Mouse (Mus musculus) midbrain, embryonic 10.5 days (tissue): ENCODE measurements around the gene Cnih2. TPM values are rescaled to one million over a fixed set of nuclear protein-coding genes. Genes with fewer than 3 reads are reported as not detected.
A peak's percentile ranks its signal among the peaks of the same experiment; 100 is the strongest.

Experiments used
- DNase-seq: peaks from one replicate; pipeline ENCODE4 v3.0.0-alpha.2; 2017; ENCODE audit warnings: low spot score
- H3K27ac ChIP-seq: fragments of 300-500 bp; sonication (generic); replicated peaks from 2 replicates; pipeline ENCODE4 v1.5.1; 2016; ENCODE audit warnings: mild to moderate bottlenecking
- H3K27me3 ChIP-seq: fragments of 300-500 bp; sonication (generic); 2 replicates; pipeline ENCODE4 v1.6.1; 2016; ENCODE audit warnings: low read depth, mild to moderate bottlenecking; ENCODE audit not compliant: poor library complexity, severe bottlenecking
- H3K36me3 ChIP-seq: fragments of 300-500 bp; sonication (generic); 2 replicates; pipeline ENCODE4 v1.6.1; 2016; ENCODE audit warnings: mild to moderate bottlenecking, moderate library complexity
- H3K4me1 ChIP-seq: fragments of 300-500 bp; sonication (generic); 2 replicates; pipeline ENCODE4 v1.6.1; 2016
- H3K4me3 ChIP-seq: fragments of 300-500 bp; sonication (generic); 2 replicates; pipeline ENCODE4 v1.5.1; 2016; ENCODE audit warnings: mild to moderate bottlenecking, moderate library complexity
- H3K9me3 ChIP-seq: fragments of 300-500 bp; sonication (generic); replicated peaks from 2 replicates; pipeline ENCODE4 v1.6.1; 2016; ENCODE audit warnings: mild to moderate bottlenecking
- WGBS: fragments of 180-500 bp; shearing (Covaris S2); methylation state at CpG from one replicate; pipeline ENCODE4 v1.1.7; 2016; 5-methylcytosine and 5-hydroxymethylcytosine counted together
- polyA plus RNA-seq: library from polyadenylated mRNA; unstranded; fragments of >200 nt; fragmentation: Nextera tagmentation; extraction: Ambion mirVana; gene quantifications from 2 replicates; pipeline ENCODE4 v1.2.1, GENCODE M21; 2016

Cnih2 gene
- polyA plus RNA-seq: 42.2 and 72.4 TPM in 2 replicates

DNA sequence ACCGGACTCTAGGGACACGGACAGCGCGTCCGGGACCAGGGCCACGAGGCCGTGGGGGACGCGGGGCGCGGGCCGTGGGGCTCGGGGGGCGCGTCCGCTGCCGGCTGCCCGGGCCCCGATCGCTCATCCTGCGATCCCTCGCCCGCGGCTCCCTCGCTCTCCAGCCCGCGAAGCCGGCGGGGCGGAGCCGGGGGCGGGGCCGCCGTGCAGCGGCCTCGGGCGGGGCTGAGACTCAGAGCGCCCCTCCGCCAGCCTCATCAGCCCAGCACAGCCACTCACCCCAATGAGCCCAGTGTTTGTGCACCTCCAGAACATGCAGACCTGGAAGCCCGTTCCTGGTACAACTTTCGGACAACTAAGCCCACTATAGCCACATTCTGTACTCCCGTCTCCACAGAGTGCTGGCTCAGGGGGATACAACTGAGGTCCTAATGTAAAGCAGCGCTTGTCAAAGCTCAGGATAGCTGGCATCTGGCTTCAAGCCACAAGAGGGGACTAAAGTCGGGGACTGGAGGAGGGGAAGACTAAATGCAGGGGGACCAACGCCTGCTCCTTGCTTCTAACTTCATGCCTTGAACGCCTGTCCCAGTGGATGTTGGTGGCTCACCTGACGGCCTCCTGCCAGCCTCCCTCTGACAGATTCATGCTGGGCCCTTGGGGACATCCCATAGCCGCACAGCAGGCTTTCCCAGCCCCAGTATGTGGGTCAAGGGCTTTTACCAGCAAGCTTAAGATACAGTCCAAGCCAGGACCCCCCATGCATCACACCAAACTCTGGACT, at the start of gene Cnih2:
Gene Cnih2 (minus strand): TSS at position 159 of the 781 bp plus-strand sequence.
- peaks cover 62% of the 10 kb centered on the region for H3K4me1 ChIP-seq
- H3K27ac ChIP-seq: peak within 1 kb of the TSS; percentile 92
- 2% methylated on average over 48 of the region's 48 CpGs for WGBS
- H3K27me3 ChIP-seq: peaks cover 13% of the 10 kb centered on the region
- H3K36me3 ChIP-seq: peaks cover 48% of the 10 kb centered on the region
- H3K4me3 ChIP-seq: peak within 1 kb of the TSS; percentile 80
- DNase-seq: peak; percentile 71
- no peaks in the 10 kb centered on the region for H3K9me3 ChIP-seq

DNA sequence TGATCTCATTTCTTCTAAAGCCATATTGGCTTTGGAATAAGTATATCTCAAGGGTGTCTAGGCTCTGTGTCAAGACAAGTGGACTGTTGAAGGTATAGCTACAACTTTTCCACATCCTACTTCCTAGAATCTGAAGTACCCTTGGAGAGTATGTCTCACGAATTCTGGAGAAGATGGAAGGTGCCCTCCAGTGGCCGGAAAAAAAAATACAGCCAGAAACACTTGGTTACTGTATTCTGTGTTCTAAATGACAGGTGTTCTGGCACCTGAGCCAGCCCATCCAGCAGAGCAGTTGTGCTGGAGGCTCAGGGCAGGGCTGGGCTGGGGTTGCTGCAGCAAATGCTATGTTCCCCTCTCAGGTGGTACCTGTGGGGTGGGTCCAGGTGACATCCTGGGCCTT, 41.3 kb upstream of the Cnih2 start:
- no peak overlapping the region for H3K4me3 ChIP-seq

DNA sequence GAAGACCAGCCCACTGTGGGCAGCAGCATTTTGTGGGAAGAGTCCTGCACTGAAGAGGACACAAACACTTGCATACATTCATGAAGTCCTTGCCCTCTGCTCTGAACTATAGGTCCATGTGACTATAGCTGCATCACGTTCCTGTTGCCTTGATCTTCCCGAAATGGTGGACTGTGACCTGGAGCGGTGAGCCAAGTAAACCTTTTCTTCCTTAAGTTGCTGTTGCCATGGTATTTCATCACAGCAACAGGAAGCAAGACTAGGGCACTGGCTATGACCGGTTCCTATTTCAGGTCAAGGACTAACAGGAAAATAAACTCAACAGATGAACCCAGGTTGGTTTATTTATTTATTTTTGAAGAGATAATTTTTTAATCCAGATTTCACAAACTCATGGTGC, 32.9 kb upstream of the Cnih2 start:
- Histone ChIP-seq H3K27ac (no peak overlapping the region), H3K9me3 (no peaks in the 10 kb centered on the region), H3K27me3 (no peaks in the 10 kb centered on the region; the same call in 1 of the 2 replicates), H3K4me1 (peaks cover 8% of the 10 kb centered on the region; the same call in 1 of the 2 replicates), H3K4me3 (no peak overlapping the region), H3K36me3 (peaks cover 22% of the 10 kb centered on the region)
- DNase-seq: no peak
- WGBS: 84% methylated on average over 4 of the region's 4 CpGs

More for the DNA sequence above, 41.3 kb upstream of the Cnih2 start:
- peaks cover 46% of the 10 kb centered on the region for H3K36me3 ChIP-seq
- no peak overlapping the region for H3K27ac ChIP-seq
- 3% methylated on average over 2 of the region's 2 CpGs for WGBS
- H3K27me3 ChIP-seq: no peaks in the 10 kb centered on the region
- DNase-seq: peak; percentile 46
- no peaks in the 10 kb centered on the region for H3K4me1 ChIP-seq
- no peaks in the 10 kb centered on the region for H3K9me3 ChIP-seq

GRCm38 (mm10) chr19:5129770-5130169, 31.4 kb upstream of the Cnih2 start:
- no peak overlapping the region for H3K4me3 ChIP-seq
- 46% methylated on average over 1 of the region's 1 CpGs for WGBS
- H3K9me3 ChIP-seq: no peaks in the 10 kb centered on the region
- H3K27ac ChIP-seq: no peak overlapping the region
- DNase-seq: no peak
- no peaks in the 10 kb centered on the region; the same call in 1 of the 2 replicates for H3K27me3 ChIP-seq
- H3K4me1 ChIP-seq: peaks cover 8% of the 10 kb centered on the region; the same call in 1 of the 2 replicates
- H3K36me3 ChIP-seq: peaks cover 16% of the 10 kb centered on the region

- DNase-seq: no peak
- Histone ChIP-seq H3K4me1 (no peaks in the 10 kb centered on the region), H3K27me3 (peaks cover 5% of the 10 kb centered on the region), H3K9me3 (no peaks in the 10 kb centered on the region), H3K27ac (no peak overlapping the region), H3K4me3 (no peak overlapping the region), H3K36me3 (no peaks in the 10 kb centered on the region)
- WGBS: 81% methylated on average over 7 of the region's 7 CpGs
Measured at GRCm38 (mm10) chr19:5124055-5124614, 25.8 kb upstream of the Cnih2 start.

DNA sequence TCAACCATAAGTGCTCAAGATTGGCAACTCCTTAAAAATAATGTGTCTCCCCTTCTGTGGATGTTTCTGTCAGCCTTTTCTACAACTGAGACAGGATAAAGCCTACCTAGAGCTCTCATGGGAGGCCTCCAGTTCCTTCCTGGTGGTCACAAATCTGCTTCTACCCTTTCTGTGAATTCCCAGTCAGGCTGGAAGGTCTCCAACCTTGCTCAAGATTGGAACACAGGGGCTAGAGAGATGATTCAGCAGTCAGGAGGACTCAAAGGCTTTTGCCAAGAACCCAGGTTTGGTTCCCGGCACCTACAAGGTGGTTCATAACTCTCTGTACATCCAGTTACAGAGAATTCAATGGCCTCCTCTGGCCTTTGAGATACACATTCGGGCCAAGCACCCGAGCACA, 24.9 kb upstream of the Cnih2 start:
- no peak overlapping the region for H3K27ac ChIP-seq
- peaks cover 12% of the 10 kb centered on the region for H3K27me3 ChIP-seq
- H3K9me3 ChIP-seq: no peaks in the 10 kb centered on the region
- H3K36me3 ChIP-seq: no peaks in the 10 kb centered on the region
- H3K4me3 ChIP-seq: no peak overlapping the region
- peaks cover 8% of the 10 kb centered on the region for H3K4me1 ChIP-seq
- DNase-seq: no peak
- 87% methylated on average over 3 of the region's 3 CpGs for WGBS

GRCm38 (mm10) chr19:5122492-5122891, 24.2 kb upstream of the Cnih2 start:
- no peak for DNase-seq
- H3K4me1 ChIP-seq: peaks cover 10% of the 10 kb centered on the region
- H3K27me3 ChIP-seq: peaks cover 12% of the 10 kb centered on the region
- 74% methylated on average over 10 of the region's 10 CpGs for WGBS
- no peak overlapping the region for H3K27ac ChIP-seq
- H3K4me3 ChIP-seq: no peak overlapping the region
- H3K9me3 ChIP-seq: no peaks in the 10 kb centered on the region
- no peaks in the 10 kb centered on the region for H3K36me3 ChIP-seq

DNA sequence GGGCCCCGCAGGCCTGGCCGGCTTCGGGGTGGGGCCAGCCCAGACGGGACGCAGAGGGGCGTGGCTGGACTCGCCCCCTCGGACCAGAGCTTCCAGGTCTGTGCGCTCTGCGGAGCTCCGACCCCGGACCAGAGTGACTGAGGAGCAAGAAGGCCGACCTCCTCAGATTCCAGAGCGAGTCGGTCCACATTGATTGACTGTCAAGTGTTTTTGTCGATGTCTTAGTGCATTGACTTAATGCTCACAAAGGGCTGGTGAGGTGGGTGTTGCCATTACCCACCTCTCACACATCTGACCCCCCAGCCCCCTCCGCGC, 20.0 kb upstream of the Cnih2 start, which contains the start of gene Klc2:
Gene Klc2 (minus strand): TSS at position 177 of the 315 bp plus-strand sequence.
- peak within 1 kb of the TSS; percentile 91 for H3K4me3 ChIP-seq
- 1% methylated on average over 18 of the region's 18 CpGs for WGBS
- DNase-seq: no peak
- peaks cover 25% of the 10 kb centered on the region for H3K36me3 ChIP-seq
- peak within 1 kb of the TSS; percentile 91 for H3K27ac ChIP-seq
- peaks cover 12% of the 10 kb centered on the region for H3K27me3 ChIP-seq
- H3K4me1 ChIP-seq: peaks cover 20% of the 10 kb centered on the region
- no peaks in the 10 kb centered on the region for H3K9me3 ChIP-seq

- H3K9me3 ChIP-seq: no peaks in the 10 kb centered on the region
- DNase-seq: peak; percentile 91
- H3K4me3 ChIP-seq: peak overlapping the region; percentile 91
- peaks cover 12% of the 10 kb centered on the region for H3K27me3 ChIP-seq
- H3K4me1 ChIP-seq: peaks cover 20% of the 10 kb centered on the region
- peaks cover 31% of the 10 kb centered on the region for H3K36me3 ChIP-seq
- peak overlapping the region; percentile 91 for H3K27ac ChIP-seq
- under 1% methylated on average over 83 of the region's 83 CpGs for WGBS
Measured at GRCm38 (mm10) chr19:5117494-5118383, 19.4 kb upstream of the Cnih2 start.

- H3K4me3 ChIP-seq: no peak overlapping the region
- H3K27ac ChIP-seq: no peak overlapping the region
- peaks cover 3% of the 10 kb centered on the region; the same call in 1 of the 2 replicates for H3K27me3 ChIP-seq
- H3K36me3 ChIP-seq: peaks cover 71% of the 10 kb centered on the region
- H3K4me1 ChIP-seq: peaks cover 17% of the 10 kb centered on the region
- H3K9me3 ChIP-seq: no peaks in the 10 kb centered on the region
- DNase-seq: no peak
- WGBS: 97% methylated on average over 7 of the region's 7 CpGs
Measured at GRCm38 (mm10) chr19:5113783-5114182, 15.5 kb upstream of the Cnih2 start.

GRCm38 (mm10) chr19:5109659-5110453, 11.5 kb upstream of the Cnih2 start:
- H3K27ac ChIP-seq: no peak overlapping the region
- H3K27me3 ChIP-seq: no peaks in the 10 kb centered on the region
- no peak overlapping the region for H3K4me3 ChIP-seq
- peaks cover 76% of the 10 kb centered on the region for H3K36me3 ChIP-seq
- peaks cover 31% of the 10 kb centered on the region for H3K4me1 ChIP-seq
- WGBS: 76% methylated on average over 19 of the region's 19 CpGs
- H3K9me3 ChIP-seq: no peaks in the 10 kb centered on the region
- no peak for DNase-seq

- H3K9me3 ChIP-seq: no peaks in the 10 kb centered on the region
- H3K27me3 ChIP-seq: no peaks in the 10 kb centered on the region
- H3K4me1 ChIP-seq: peaks cover 32% of the 10 kb centered on the region
- DNase-seq: no peak
- H3K4me3 ChIP-seq: no peak overlapping the region
- 69% methylated on average over 4 of the region's 4 CpGs for WGBS
- peaks cover 78% of the 10 kb centered on the region for H3K36me3 ChIP-seq
- no peak overlapping the region for H3K27ac ChIP-seq
Measured at GRCm38 (mm10) chr19:5108702-5109101, 10.4 kb upstream of the Cnih2 start.
